Mouse (Mus musculus) MEL (cell line): ENCODE measurements at regions not wholly inside any gene's neighbourhood (a gene's known extent, or its start where the extent isn't known, plus 50 kb on each side); places are given as distances from the start of the nearest gene placed in this dataset.

Source experiments
- DNase-seq: peaks from one replicate; pipeline ENCODE4 v3.0.0; 2011; ENCODE audit warnings: low read depth, low spot score
- H3K27ac ChIP-seq: 2 replicates; pipeline ENCODE4 v1.5.1; 2012; ENCODE audit warnings: low read depth, mild to moderate bottlenecking, control low read depth, low read length, moderate library complexity; ENCODE audit not compliant: control insufficient read depth
- H3K27me3 ChIP-seq, 2 experiments: fragments of 150-350 bp in 1 of 2; sonication (generic) in 1 of 2; 2 replicates each; pipeline ENCODE4 v1.6.1; 2012; ENCODE audit warnings: low read length in 2 of 2, mild to moderate bottlenecking in 2 of 2, improper control_type of control experiment in 1 of 2, moderate library complexity in 1 of 2; ENCODE audit not compliant: insufficient read depth in 2 of 2, control insufficient read depth in 1 of 2
- H3K36me3 ChIP-seq, 2 experiments: 2 replicates each; pipeline ENCODE4 v1.6.1; 2012 to 2014; ENCODE audit warnings: low read length in 2 of 2, improper control_type of control experiment in 1 of 2, inconsistent platforms in 1 of 2, mild to moderate bottlenecking in 1 of 2; ENCODE audit not compliant: insufficient read depth in 2 of 2, control insufficient read depth in 1 of 2
- H3K4me1 ChIP-seq, 2 experiments: fragments of 150-350 bp in 1 of 2; sonication (generic) in 1 of 2; 2 replicates each; pipeline ENCODE4 v1.6.1; 2012; ENCODE audit warnings: low read length in 2 of 2, improper control_type of control experiment in 1 of 2, mild to moderate bottlenecking in 1 of 2; ENCODE audit not compliant: insufficient read depth in 2 of 2, control insufficient read depth in 1 of 2
- H3K4me3 ChIP-seq, 2 experiments: fragments of 150-350 bp in 1 of 2; sonication (generic) in 1 of 2; 2 replicates each; pipeline ENCODE4 v1.5.1; 2012; ENCODE audit warnings: low read depth in 2 of 2, low read length in 2 of 2, mild to moderate bottlenecking in 2 of 2, moderate library complexity in 2 of 2, control low read depth in 1 of 2, improper control_type of control experiment in 1 of 2; ENCODE audit not compliant: control insufficient read depth in 1 of 2, insufficient read depth in 1 of 2
- H3K79me2 ChIP-seq: 2 replicates; pipeline ENCODE4 v1.6.1; 2012; ENCODE audit warnings: mild to moderate bottlenecking, low read length, moderate library complexity; ENCODE audit not compliant: control insufficient read depth, poor library complexity, insufficient read depth
- H3K9ac ChIP-seq: 2 replicates; pipeline ENCODE4 v1.6.1; 2012; ENCODE audit warnings: low read depth, mild to moderate bottlenecking, control low read depth, low read length, moderate library complexity; ENCODE audit not compliant: control insufficient read depth, poor library complexity, severe bottlenecking
- H3K9me3 ChIP-seq: fragments of 150-350 bp; sonication (generic); replicated peaks from 2 replicates; pipeline ENCODE4 v1.6.1; 2012; ENCODE audit warnings: mild to moderate bottlenecking, low read length, improper control_type of control experiment, moderate library complexity; ENCODE audit not compliant: insufficient read depth
- CHD2 ChIP-seq: IDR thresholded peaks from 2 replicates; pipeline ENCODE4 v1.6.1; 2011; ENCODE audit warnings: low read length, improper control_type of control experiment
- CTCF ChIP-seq, 3 experiments: IDR thresholded peaks in 2 of 3; conservative IDR thresholded peaks in 1 of 3; 2 replicates each; pipeline ENCODE4 v1.5.1; 2011 to 2012; ENCODE audit warnings: low read length in 3 of 3, low read depth in 2 of 3, mild to moderate bottlenecking in 2 of 3, improper control_type of control experiment in 1 of 3, inconsistent platforms in 1 of 3, mixed read lengths in 1 of 3, moderate library complexity in 1 of 3; ENCODE audit not compliant: control insufficient read depth in 1 of 3, insufficient read depth in 1 of 3, poor library complexity in 1 of 3, severe bottlenecking in 1 of 3
- EP300 ChIP-seq, 2 experiments: IDR thresholded peaks; 2 replicates each; pipeline ENCODE4 v1.6.1; 2011; ENCODE audit warnings: improper control_type of control experiment in 2 of 2, low read length in 2 of 2, low read depth in 1 of 2, mild to moderate bottlenecking in 1 of 2
- ETS1 ChIP-seq: IDR thresholded peaks from 2 replicates; pipeline ENCODE4 v1.6.1; 2012; ENCODE audit warnings: low read depth, mild to moderate bottlenecking, inconsistent platforms, low read length, improper control_type of control experiment, moderate library complexity
- MAFK ChIP-seq: IDR thresholded peaks from 2 replicates; pipeline ENCODE4 v1.6.1; 2011; ENCODE audit warnings: low read depth, mild to moderate bottlenecking, low read length, improper control_type of control experiment, borderline replicate concordance
- MAZ ChIP-seq: IDR thresholded peaks from 2 replicates; pipeline ENCODE4 v1.6.1; 2012; ENCODE audit warnings: low read depth, mild to moderate bottlenecking, inconsistent platforms, low read length, improper control_type of control experiment
- MXI1 ChIP-seq: IDR thresholded peaks from 2 replicates; pipeline ENCODE4 v1.6.1; 2011; ENCODE audit warnings: mild to moderate bottlenecking, low read depth, low read length, improper control_type of control experiment
- NRF1 ChIP-seq: IDR thresholded peaks from 2 replicates; pipeline ENCODE4 v1.6.1; 2014; ENCODE audit warnings: low read depth, mild to moderate bottlenecking, inconsistent platforms, low read length, improper control_type of control experiment, moderate library complexity; ENCODE audit not compliant: poor library complexity, insufficient read depth, severe bottlenecking
- POLR2AphosphoS2 ChIP-seq: IDR thresholded peaks from 2 replicates; pipeline ENCODE4 v1.6.1; 2011; ENCODE audit warnings: low read length, improper control_type of control experiment
- SIN3A ChIP-seq: IDR thresholded peaks from 2 replicates; pipeline ENCODE4 v1.6.1; 2012; ENCODE audit warnings: low read length, improper control_type of control experiment, inconsistent platforms
- SMC3 ChIP-seq: IDR thresholded peaks from 2 replicates; pipeline ENCODE4 v1.6.1; 2011; ENCODE audit warnings: low read depth, low read length, improper control_type of control experiment
- TAL1 ChIP-seq: IDR thresholded peaks from 2 replicates; pipeline ENCODE4 v1.6.1; 2012; ENCODE audit warnings: mild to moderate bottlenecking, inconsistent platforms, low read length, moderate library complexity, mixed read lengths
- TBP ChIP-seq: IDR thresholded peaks from 2 replicates; pipeline ENCODE4 v1.8.0; 2011; ENCODE audit warnings: low read depth, low read length, improper control_type of control experiment
- UBTF ChIP-seq: IDR thresholded peaks from 2 replicates; pipeline ENCODE4 v1.6.1; 2012; ENCODE audit warnings: low read depth, mild to moderate bottlenecking, inconsistent platforms, low read length, improper control_type of control experiment, moderate library complexity, borderline replicate concordance; ENCODE audit not compliant: insufficient read depth
- USF2 ChIP-seq, 2 experiments: IDR thresholded peaks; 2 replicates each; pipeline ENCODE4 v1.6.1; 2011 to 2012; ENCODE audit warnings: improper control_type of control experiment in 2 of 2, low read length in 2 of 2, borderline replicate concordance in 1 of 2, inconsistent platforms in 1 of 2, low read depth in 1 of 2, mild to moderate bottlenecking in 1 of 2; ENCODE audit not compliant: insufficient read depth in 1 of 2
- ZC3H11A ChIP-seq: IDR thresholded peaks from 2 replicates; pipeline ENCODE4 v1.6.1; 2012; ENCODE audit warnings: low read depth, mild to moderate bottlenecking, inconsistent platforms, low read length, improper control_type of control experiment
- ZKSCAN1 ChIP-seq: IDR thresholded peaks from 2 replicates; pipeline ENCODE4 v1.6.1; 2012; ENCODE audit warnings: low read depth, mild to moderate bottlenecking, inconsistent platforms, low read length, improper control_type of control experiment, moderate library complexity

DNA sequence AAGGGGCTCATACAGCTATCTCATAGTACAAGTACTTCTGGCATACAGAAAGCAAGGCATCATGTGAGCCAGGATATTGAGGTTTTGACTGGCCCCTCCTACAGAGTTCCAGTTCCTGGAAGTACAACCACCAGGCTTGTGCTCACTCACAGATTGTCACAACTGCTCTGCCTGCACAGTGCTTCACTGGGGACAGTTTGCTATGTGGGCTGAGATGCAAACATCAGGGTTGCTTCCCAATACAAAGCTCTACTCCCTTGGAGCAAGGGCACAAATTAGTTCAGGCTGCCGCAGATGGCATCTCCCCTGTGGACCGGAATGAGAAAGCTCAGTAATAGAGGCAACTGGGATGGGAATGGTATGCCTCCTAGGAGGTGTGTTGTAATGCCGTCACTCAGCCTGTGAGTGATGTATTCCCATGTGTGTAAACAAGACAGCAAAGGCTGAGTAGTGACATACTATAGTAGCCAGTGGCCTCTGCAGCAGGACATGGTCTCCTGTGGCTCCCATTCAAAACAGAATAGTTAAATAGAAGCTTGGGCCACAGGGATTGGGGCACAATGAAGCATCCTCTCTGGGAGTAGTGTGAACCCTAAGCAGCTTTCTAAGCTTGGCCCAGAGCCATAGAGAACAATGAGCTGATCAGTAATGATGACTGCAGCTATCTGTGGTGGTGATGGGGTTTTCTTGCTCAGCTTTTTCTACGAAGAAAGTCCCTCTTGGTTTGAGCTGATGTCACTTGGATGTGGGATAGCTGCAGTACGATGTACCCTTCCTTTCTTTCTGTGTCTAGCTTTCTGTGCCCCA lies 148.8 kb upstream of the Cd180 start:
- Histone ChIP-seq H3K36me3 (no peaks in the 10 kb centered on the region), H3K9me3 (no peaks in the 10 kb centered on the region), H3K79me2 (no peaks in the 10 kb centered on the region)
- TF ChIP-seq SIN3A (no peak), ETS1 (no peak), CHD2 (no peak), UBTF (no peak), MXI1 (no peak), TAL1 (no peak), SMC3 (no peak), TBP (no peak)
- TF ChIP-seq, all 39 proteins: peak for 0
- no peaks in the 10 kb centered on the region; a peak in 1 of 4 replicates for H3K27me3 ChIP-seq
- no peak overlapping the region for H3K4me3 ChIP-seq
- H3K9ac ChIP-seq = no peak overlapping the region
- DNase-seq = no peak
- no peaks in the 10 kb centered on the region for H3K4me1 ChIP-seq
- no peak overlapping the region for H3K27ac ChIP-seq

- Histone ChIP-seq H3K36me3 (no peaks in the 10 kb centered on the region), H3K9ac (no peak overlapping the region), H3K27me3 (no peaks in the 10 kb centered on the region; a peak in 1 of 4 replicates), H3K9me3 (no peaks in the 10 kb centered on the region), H3K79me2 (no peaks in the 10 kb centered on the region), H3K27ac (no peak overlapping the region), H3K4me3 (no peak overlapping the region), H3K4me1 (no peaks in the 10 kb centered on the region)
- TF ChIP-seq ZC3H11A (no peak), MAFK (no peak), CTCF (IDR thresholded peaks at IDR 0.05 in 2 of 3, conservative IDR thresholded peaks at IDR 0.05 in 1 of 3; ENCODE audit: control insufficient read depth in 1 of 3, insufficient read depth in 1 of 3, low read depth in 2 of 3, low read length in 3 of 3, poor library complexity in 1 of 3, severe bottlenecking in 1 of 3) (no peak), POLR2AphosphoS2 (no peak), USF2 (IDR thresholded peaks at IDR 0.05; ENCODE audit: borderline replicate concordance in 1 of 2, insufficient read depth in 1 of 2, low read depth in 1 of 2, low read length in 2 of 2) (no peak), ETS1 (no peak), ZKSCAN1 (no peak), EP300 (IDR thresholded peaks at IDR 0.05; ENCODE audit: low read depth in 1 of 2, low read length in 2 of 2) (no peak), TBP (no peak), MAZ (no peak), NRF1 (no peak)
- DNase-seq = no peak
Measured at GRCm38 (mm10) chr13:102545845-102546615, 147.3 kb upstream of the Cd180 start.
